Mouse (Mus musculus) kidney, adult 11 months (tissue): ENCODE results near the gene Mtfr2.

Experiments used
- DNase-seq: peaks from one replicate; pipeline ENCODE4 v3.0.0; 2022

Mtfr2 gene

GRCm38 (mm10) chr10:20347285-20348214, at the start of gene Mtfr2:
TSS of gene Mtfr2 (plus strand) at chr10:20347770.
- peak; percentile 90 for DNase-seq

- DNase-seq: no peak
Measured at GRCm38 (mm10) chr10:20298152-20298920, 49.2 kb upstream of the Mtfr2 start.

GRCm38 (mm10) chr10:20299114-20299513, 48.5 kb upstream of the Mtfr2 start:
- DNase-seq: no peak

- DNase-seq: no peak
Measured at GRCm38 (mm10) chr10:20310969-20311769, 36.4 kb upstream of the Mtfr2 start.

- DNase-seq: peak; percentile 99
Measured at GRCm38 (mm10) chr10:20311918-20312735, 35.4 kb upstream of the Mtfr2 start, which contains the start of gene Bclaf1. TSS of gene Bclaf1 (plus strand) at chr10:20312469.

- DNase-seq: peak; percentile 88
Measured at GRCm38 (mm10) chr10:20312736-20313301, 34.8 kb upstream of the Mtfr2 start.

GRCm38 (mm10) chr10:20313447-20313846, 34.1 kb upstream of the Mtfr2 start:
- no peak for DNase-seq

GRCm38 (mm10) chr10:20313941-20314340, 33.6 kb upstream of the Mtfr2 start:
- no peak for DNase-seq

- DNase-seq: no peak
Measured at GRCm38 (mm10) chr10:20314797-20315196, 32.8 kb upstream of the Mtfr2 start.

- DNase-seq: no peak
Measured at GRCm38 (mm10) chr10:20317466-20317865, 30.1 kb upstream of the Mtfr2 start.

- no peak for DNase-seq
Measured at GRCm38 (mm10) chr10:20326226-20326625, 21.3 kb upstream of the Mtfr2 start.

- DNase-seq: no peak
Measured at GRCm38 (mm10) chr10:20331262-20331661, 16.3 kb upstream of the Mtfr2 start.

- no peak for DNase-seq
Measured at GRCm38 (mm10) chr10:20337872-20338271, 9.7 kb upstream of the Mtfr2 start.

- no peak for DNase-seq
Measured at GRCm38 (mm10) chr10:20345736-20346135, 1.8 kb upstream of the Mtfr2 start.

GRCm38 (mm10) chr10:20348894-20349293, 1.3 kb downstream of the Mtfr2 start:
- no peak for DNase-seq

- DNase-seq: no peak
Measured at GRCm38 (mm10) chr10:20361542-20362449, 14.2 kb downstream of the Mtfr2 start.

- DNase-seq: no peak
Measured at GRCm38 (mm10) chr10:20362450-20363118, 15.0 kb downstream of the Mtfr2 start.

- no peak for DNase-seq
Measured at GRCm38 (mm10) chr10:20372046-20372445, 24.5 kb downstream of the Mtfr2 start.

- DNase-seq: no peak
Measured at GRCm38 (mm10) chr10:20377621-20378020, 30.1 kb downstream of the Mtfr2 start.
